Mouse (Mus musculus) forebrain, embryonic 15.5 days (tissue): ENCODE measurements around the gene Hmg20b. TPM values are rescaled to one million over a fixed set of nuclear protein-coding genes. Genes with fewer than 3 reads are reported as not detected.
A peak's percentile ranks its signal among the peaks of the same experiment; 100 is the strongest.

ENCODE experiments used
- ATAC-seq: fragments of 200-750 bp; cut with Nextera tagmentation; replicated peaks from 2 replicates; pipeline ENCODE4 v1.8.0; 2017; ENCODE audit warnings: mild to moderate bottlenecking, moderate TSS enrichment, moderate library complexity
- H3K27ac ChIP-seq: fragments of 300-500 bp; sonication (generic); replicated peaks from 2 replicates; pipeline ENCODE4 v1.5.1; 2015; ENCODE audit warnings: mild to moderate bottlenecking, inconsistent platforms
- H3K27me3 ChIP-seq: fragments of 300-500 bp; sonication (generic); 2 replicates; pipeline ENCODE4 v1.6.1; 2015; ENCODE audit warnings: inconsistent platforms
- H3K36me3 ChIP-seq: fragments of 300-500 bp; sonication (generic); 2 replicates; pipeline ENCODE4 v1.6.1; 2015; ENCODE audit warnings: mild to moderate bottlenecking, inconsistent platforms
- H3K4me1 ChIP-seq: fragments of 300-500 bp; sonication (generic); 2 replicates; pipeline ENCODE4 v1.6.1; 2015; ENCODE audit warnings: inconsistent platforms
- H3K4me2 ChIP-seq: fragments of 300-500 bp; sonication (generic); replicated peaks from 2 replicates; pipeline ENCODE4 v1.6.1; 2015; ENCODE audit warnings: mild to moderate bottlenecking, inconsistent platforms
- H3K4me3 ChIP-seq: fragments of 300-500 bp; sonication (generic); 2 replicates; pipeline ENCODE4 v1.5.1; 2015; ENCODE audit warnings: mild to moderate bottlenecking, inconsistent platforms
- H3K9ac ChIP-seq: fragments of 300-500 bp; sonication (generic); replicated peaks from 2 replicates; pipeline ENCODE4 v1.6.1; 2015; ENCODE audit warnings: mild to moderate bottlenecking, inconsistent platforms
- H3K9me3 ChIP-seq: fragments of 300-500 bp; sonication (generic); 2 replicates; pipeline ENCODE4 v1.6.1; 2016; ENCODE audit warnings: inconsistent platforms
- WGBS: fragments of 180-500 bp; shearing (Covaris S2); methylation state at CpG from one replicate; pipeline ENCODE4 v1.1.7; 2015; ENCODE audit warnings: mixed read lengths; 5-methylcytosine and 5-hydroxymethylcytosine counted together
- polyA plus RNA-seq: library from polyadenylated mRNA; unstranded; fragments of >200 nt; fragmentation: Nextera tagmentation; extraction: Ambion mirVana; gene quantifications from 2 replicates; pipeline ENCODE4 v1.2.1, GENCODE M21; 2015

Hmg20b gene
- polyA plus RNA-seq, 1 experiment from 2014 or later = 43.3 TPM

DNA sequence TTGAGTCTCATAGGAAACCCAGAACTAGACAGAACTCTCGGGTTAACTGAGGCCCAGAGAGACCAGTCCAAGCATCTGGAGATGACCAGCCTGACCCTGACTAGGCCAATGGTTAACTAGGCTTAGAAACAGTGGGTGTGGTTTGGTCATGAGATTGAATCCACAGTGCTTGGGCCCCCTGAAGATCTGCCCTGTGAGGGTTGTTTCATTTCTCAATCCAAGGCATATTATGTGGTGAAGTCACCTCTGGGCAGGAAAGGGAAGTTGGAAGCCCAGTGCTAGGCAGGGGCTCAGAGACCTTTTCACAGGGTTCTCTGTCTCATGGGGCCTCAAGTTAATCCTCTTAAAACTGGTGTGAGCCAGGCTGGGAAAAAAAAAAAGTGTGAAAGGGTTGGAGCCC lies 8.6 kb upstream of the Hmg20b start:
- Histone ChIP-seq H3K4me2 (no peak overlapping the region), H3K4me3 (no peak overlapping the region; the same call in 1 of the 2 replicates), H3K36me3 (no peaks in the 10 kb centered on the region), H3K9ac (peak overlapping the region; percentile 76; the same call in 1 of the 2 replicates), H3K9me3 (no peaks in the 10 kb centered on the region), H3K27ac (no peak overlapping the region), H3K4me1 (peaks cover 24% of the 10 kb centered on the region), H3K27me3 (peaks cover 9% of the 10 kb centered on the region)
- 66% methylated on average over 1 of the region's 1 CpGs for WGBS
- ATAC-seq = no peak

DNA sequence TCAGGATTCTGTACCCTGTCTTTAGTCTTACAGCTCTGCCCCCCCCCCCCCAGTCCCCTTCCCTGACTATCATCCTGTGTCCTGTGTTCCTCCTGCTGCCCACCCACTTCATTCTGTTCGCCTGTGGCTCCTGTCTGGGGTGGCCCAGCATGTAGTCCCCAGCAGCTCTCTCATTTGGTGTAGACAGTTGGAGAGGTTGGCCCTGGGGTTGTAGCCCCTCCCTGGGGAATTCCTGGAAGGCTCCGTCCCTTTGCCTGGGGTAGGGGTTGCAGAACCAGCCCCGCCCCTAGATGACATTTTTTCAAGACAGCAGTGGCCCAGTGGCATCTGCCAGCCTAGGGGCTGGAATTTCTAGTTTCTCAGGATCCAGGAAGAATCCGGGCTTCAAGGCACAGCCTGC lies 7.9 kb upstream of the Hmg20b start:
- H3K4me1 ChIP-seq = peaks cover 19% of the 10 kb centered on the region
- no peak overlapping the region for H3K27ac ChIP-seq
- H3K4me2 ChIP-seq = peak overlapping the region; percentile 96
- no peaks in the 10 kb centered on the region for H3K36me3 ChIP-seq
- 46% methylated on average over 4 of the region's 4 CpGs for WGBS
- H3K4me3 ChIP-seq = peak overlapping the region; percentile 79
- H3K9ac ChIP-seq = peak overlapping the region; percentile 76
- H3K9me3 ChIP-seq = no peaks in the 10 kb centered on the region
- peaks cover 2% of the 10 kb centered on the region for H3K27me3 ChIP-seq
- ATAC-seq = no peak

DNA sequence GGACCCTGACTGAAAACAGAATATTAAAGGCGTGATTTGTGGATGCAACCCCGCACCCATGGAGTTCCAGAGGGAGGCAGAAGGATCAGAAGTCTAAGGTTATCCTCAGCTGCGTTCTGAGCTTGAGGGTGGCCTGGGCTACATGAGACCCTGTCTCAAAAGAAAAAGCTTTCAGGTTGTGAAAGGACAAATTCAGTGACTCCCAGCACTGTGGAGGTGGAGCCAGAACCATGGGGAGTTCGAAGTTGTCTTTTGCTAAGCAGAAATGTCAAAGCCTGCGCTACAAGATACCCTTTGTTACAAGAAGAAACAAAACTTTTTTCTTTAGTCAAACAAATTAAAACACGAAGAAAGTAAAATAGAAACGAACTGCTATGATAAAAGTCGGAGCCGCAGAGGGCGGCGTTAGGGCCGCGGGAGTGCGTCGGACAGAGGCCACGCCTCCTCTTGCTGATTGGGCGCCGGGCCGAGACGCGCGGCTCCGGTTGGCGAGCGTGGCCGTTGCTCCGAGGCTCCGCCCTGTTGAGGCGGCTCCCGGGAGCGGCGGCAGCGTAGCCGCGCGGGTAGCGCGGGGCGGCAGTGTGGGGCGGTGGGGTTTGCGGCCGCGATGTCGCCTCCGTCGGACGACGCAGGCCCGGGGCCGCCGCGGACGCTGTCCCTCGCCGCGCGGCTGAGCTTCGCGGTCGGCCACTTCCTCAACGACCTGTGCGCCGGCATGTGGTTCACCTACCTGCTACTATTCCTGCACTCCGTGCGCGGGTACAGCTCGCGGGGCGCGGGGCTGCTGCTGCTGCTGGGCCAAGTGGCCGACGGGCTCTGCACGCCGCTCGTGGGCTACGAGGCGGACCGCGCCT lies 6.9 kb upstream of the Hmg20b start, which contains the start of gene Mfsd12:
Gene Mfsd12 (plus strand): TSS at position 501 of the 854 bp plus-strand sequence.
- H3K27ac ChIP-seq = no peak within 1 kb of the TSS
- peaks cover 19% of the 10 kb centered on the region for H3K4me1 ChIP-seq
- 2% methylated on average over 79 of the region's 79 CpGs for WGBS

DNA sequence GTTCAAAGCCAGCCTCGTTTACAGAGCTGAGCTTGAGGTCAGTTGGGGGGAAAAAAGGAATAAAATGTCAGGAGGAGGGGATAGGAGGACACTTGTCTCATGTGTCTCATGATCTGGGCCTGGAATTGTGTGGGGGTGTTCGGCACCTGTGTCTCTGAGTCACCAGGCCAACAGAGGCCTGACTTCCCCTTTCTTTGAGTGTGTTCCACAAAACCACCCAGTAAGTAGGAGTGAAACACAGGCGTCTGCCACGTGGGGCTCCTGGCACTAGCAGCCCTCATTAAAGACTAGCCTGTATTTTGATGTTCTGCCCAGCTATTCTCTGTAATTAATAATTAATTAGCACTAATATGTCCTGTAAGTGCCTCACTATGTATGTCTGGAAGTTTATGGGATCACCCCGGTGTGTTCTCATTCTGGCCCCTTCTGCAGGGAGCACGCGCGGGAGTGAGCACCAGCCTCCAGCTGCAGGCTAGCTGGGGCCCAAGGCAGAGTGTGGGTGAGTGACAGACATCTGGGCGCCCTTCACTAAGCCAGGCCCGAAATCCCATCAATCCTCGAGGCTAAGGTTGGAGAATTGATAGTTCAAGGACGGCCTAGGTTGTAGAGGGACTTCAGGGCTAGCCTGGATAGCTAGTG lies 6.2 kb upstream of the Hmg20b start:
- no peak for ATAC-seq
- Histone ChIP-seq H3K4me3 (peak overlapping the region; percentile 79; the same call in 1 of the 2 replicates), H3K4me1 (peaks cover 19% of the 10 kb centered on the region), H3K9me3 (no peaks in the 10 kb centered on the region), H3K4me2 (peak overlapping the region; percentile 96), H3K27ac (no peak overlapping the region), H3K9ac (0 out of 2 replicates have a peak overlapping the region, but pooled peaks have one; percentile 3), H3K27me3 (no peaks in the 10 kb centered on the region), H3K36me3 (no peaks in the 10 kb centered on the region)
- 44% methylated on average over 12 of the region's 12 CpGs for WGBS

More for the DNA sequence above, 6.9 kb upstream of the Hmg20b start, which contains the start of gene Mfsd12:
- Histone ChIP-seq H3K9me3 (no peaks in the 10 kb centered on the region), H3K9ac (peak within 1 kb of the TSS; percentile 76), H3K36me3 (no peaks in the 10 kb centered on the region), H3K27me3 (no peaks in the 10 kb centered on the region), H3K4me3 (peak within 1 kb of the TSS; percentile 79), H3K4me2 (peak within 1 kb of the TSS; percentile 96)
- ATAC-seq = peak; percentile 95

DNA sequence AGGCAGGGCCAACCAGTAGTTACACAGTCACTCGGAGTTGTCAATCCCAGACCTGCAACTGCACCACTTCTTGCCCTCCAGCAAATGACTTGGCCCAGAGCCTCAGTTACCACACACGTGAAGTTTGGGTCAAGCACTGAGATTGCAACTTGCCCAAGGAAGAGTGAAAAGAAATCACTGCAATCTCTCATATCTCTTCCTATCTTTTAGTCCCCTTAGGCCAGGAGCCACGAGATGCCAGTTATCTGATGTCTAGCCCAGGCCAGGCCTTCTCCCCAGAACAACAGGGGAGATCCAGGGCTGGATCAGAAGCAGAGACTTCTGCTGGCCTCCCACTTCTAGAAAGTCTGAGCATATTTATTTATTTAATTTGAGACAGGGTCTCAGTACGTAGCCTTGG lies 5.3 kb upstream of the Hmg20b start:
- no peaks in the 10 kb centered on the region for H3K9me3 ChIP-seq
- H3K9ac ChIP-seq = no peak overlapping the region
- no peaks in the 10 kb centered on the region for H3K36me3 ChIP-seq
- no peaks in the 10 kb centered on the region for H3K27me3 ChIP-seq
- WGBS = 87% methylated on average over 4 of the region's 4 CpGs
- no peak overlapping the region for H3K4me2 ChIP-seq
- H3K4me3 ChIP-seq = no peak overlapping the region
- no peak for ATAC-seq
- H3K27ac ChIP-seq = no peak overlapping the region
- peaks cover 19% of the 10 kb centered on the region for H3K4me1 ChIP-seq

DNA sequence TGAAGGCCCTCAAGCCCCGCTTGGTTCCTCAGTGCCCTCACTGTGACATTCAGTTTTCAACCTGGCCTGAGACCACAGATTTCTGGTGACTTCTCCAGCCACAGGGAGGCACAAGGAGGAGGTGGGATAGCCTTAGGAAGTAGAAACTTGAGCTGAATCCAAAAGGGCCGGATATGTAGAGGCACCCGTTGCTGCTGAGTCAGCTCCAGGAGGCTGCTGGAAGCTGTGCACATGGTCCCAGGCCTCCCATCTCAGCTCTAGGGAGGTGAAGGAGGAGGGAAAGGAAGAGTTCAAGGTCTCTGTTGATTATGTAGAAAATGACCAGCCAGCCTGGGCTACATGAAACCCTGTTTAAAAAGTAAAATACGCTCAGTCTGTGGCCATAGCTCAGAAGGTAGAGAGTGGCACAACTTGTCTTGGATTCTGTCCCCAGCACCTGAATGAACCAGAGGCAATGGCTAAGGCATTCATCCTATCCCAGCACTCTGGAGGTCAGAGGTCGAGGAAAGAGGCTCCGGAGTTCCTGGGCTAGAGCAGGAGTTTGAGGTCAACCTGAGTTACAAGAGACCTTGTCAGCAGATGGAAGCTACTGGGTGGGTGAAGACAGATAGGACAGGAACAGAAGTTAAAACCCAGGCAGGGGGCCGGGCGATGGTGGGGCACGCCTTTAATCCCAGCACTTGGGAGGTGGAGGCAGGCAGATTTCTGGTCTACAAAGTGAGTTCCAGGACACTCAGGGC lies 4.6 kb upstream of the Hmg20b start:
- H3K36me3 ChIP-seq = no peaks in the 10 kb centered on the region
- H3K27ac ChIP-seq = no peak overlapping the region
- H3K9ac ChIP-seq = no peak overlapping the region
- no peaks in the 10 kb centered on the region for H3K27me3 ChIP-seq
- 67% methylated on average over 9 of the region's 9 CpGs for WGBS
- peaks cover 22% of the 10 kb centered on the region for H3K4me1 ChIP-seq
- H3K4me3 ChIP-seq = no peak overlapping the region
- H3K4me2 ChIP-seq = no peak overlapping the region
- no peak for ATAC-seq
- no peaks in the 10 kb centered on the region for H3K9me3 ChIP-seq

DNA sequence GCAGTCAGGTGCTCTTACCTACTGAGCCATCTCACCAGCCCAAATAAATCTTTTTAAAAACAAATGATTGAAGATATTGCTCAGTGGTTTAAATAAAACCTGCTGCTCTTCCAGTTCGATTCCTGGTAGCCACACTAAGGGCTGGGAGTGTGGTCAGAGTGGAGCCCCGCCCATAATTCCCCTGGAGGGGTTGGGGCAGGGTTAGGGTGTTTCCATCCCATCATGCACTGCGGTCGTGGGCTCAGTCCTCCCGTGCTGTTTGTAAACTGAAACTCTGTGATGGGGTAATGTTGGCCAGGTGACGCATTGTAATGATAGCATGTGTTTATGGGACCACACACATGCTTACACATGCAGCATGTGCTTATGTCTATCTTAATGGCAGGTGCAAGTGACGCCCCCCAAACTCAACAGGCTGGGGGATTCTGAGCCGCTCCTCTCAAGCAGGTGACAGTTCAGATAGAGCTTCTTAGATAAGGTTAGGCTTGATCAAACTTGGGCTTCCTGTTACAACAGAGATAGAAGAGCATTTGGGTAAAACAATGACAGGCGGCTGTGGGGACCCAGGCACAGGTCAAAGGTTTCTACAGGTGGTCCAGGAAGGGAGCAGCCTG lies 1.5 kb upstream of the Hmg20b start:
- Histone ChIP-seq H3K4me2 (no peak overlapping the region), H3K4me1 (peaks cover 18% of the 10 kb centered on the region), H3K36me3 (no peaks in the 10 kb centered on the region), H3K27me3 (no peaks in the 10 kb centered on the region), H3K4me3 (no peak overlapping the region), H3K9me3 (no peaks in the 10 kb centered on the region), H3K27ac (no peak overlapping the region), H3K9ac (no peak overlapping the region)
- 32% methylated on average over 9 of the region's 9 CpGs for WGBS
- no peak for ATAC-seq

DNA sequence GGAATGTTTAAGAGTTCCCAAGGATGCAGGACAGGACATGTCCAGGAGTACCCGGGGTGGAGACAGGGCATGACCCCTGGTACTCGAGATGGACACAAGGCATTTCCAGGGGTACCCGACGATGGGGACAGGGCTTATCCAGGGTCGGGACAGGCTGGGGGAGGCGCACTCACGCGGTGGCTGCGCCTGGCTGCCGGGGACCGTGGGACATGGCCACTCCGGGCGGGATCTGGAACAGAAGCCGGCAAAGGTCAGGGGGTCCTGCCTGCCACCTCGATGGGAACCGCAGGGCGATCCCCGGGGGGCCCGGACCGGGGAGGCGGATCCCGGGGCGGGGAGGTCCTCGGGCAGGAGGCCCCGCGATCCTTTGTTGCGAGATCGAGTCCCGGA lies 324 bp downstream of the Hmg20b start:
- Histone ChIP-seq H3K36me3 (no peaks in the 10 kb centered on the region), H3K4me2 (peak overlapping the region; percentile 85), H3K27me3 (peaks cover 11% of the 10 kb centered on the region; the same call in 1 of the 2 replicates), H3K9ac (peak overlapping the region; percentile 63), H3K4me1 (peaks cover 21% of the 10 kb centered on the region), H3K9me3 (no peaks in the 10 kb centered on the region), H3K27ac (no peak overlapping the region), H3K4me3 (peak overlapping the region; percentile 74)
- peak; percentile 20 for ATAC-seq
- 1% methylated on average over 27 of the region's 29 CpGs for WGBS

DNA sequence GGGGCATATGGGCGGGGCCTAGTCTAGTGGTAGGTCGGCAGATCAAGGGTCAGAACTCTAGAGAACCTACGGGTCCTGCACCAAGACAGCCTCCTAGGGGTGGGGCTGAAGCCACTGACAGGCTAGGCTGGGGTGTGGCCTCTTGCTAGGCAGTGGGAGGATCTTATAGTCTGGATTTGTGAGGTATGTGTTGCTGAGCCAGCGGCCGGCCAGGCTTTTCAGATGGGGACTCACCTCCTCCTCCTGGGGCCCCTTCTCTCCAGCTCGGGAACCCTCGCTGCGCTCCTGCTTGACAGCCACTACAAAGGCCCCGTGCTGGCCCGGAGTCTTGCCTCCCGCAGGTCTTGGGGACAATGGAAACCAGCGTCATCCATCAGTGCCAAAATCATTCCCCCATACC lies 1.1 kb downstream of the Hmg20b start:
- H3K27me3 ChIP-seq = peaks cover 19% of the 10 kb centered on the region; the same call in 1 of the 2 replicates
- H3K9ac ChIP-seq = peak overlapping the region; percentile 63; the same call in 1 of the 2 replicates
- WGBS = 7% methylated on average over 12 of the region's 12 CpGs
- H3K27ac ChIP-seq = no peak overlapping the region
- no peaks in the 10 kb centered on the region for H3K9me3 ChIP-seq
- peaks cover 21% of the 10 kb centered on the region for H3K4me1 ChIP-seq
- no peak for ATAC-seq
- peak overlapping the region; percentile 74 for H3K4me3 ChIP-seq
- H3K4me2 ChIP-seq = peak overlapping the region; percentile 85
- no peaks in the 10 kb centered on the region for H3K36me3 ChIP-seq

DNA sequence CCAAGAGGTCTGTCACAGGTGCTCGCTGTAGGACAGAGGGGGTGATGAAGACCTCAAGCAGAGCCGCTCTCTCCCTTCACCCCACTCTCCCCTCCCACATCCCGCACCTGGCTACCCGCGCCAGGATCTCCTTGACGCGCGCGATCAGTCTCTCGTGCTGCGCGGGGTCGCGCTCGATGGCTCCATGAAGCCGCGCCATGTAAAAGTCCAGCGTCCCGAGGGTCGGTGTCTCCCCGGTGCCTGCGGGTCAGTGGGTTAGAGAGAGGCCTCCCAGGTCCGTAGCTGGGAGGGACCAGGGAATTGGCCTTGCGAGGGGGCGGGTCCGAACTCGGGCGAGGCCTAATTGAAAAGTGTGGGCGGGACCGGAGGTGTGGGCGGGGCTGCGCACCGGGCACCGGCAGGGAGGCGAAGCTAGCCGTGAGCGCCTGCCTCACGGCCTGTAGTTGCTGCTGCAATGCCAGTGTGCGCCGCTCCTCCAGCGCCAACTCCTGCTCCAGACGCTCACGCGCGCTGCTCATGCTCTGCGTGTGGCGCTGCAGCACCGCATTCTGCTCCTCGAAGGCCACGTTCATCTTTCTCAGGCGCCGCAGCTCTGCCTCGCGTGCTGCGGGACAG lies 3.7 kb downstream of the Hmg20b start:
- no peaks in the 10 kb centered on the region for H3K9me3 ChIP-seq
- peaks cover 44% of the 10 kb centered on the region for H3K27me3 ChIP-seq
- H3K36me3 ChIP-seq = no peaks in the 10 kb centered on the region
- peak overlapping the region; percentile 29; the same call in 1 of the 2 replicates for H3K9ac ChIP-seq
- peaks cover 29% of the 10 kb centered on the region for H3K4me1 ChIP-seq
- WGBS = 5% methylated on average over 55 of the region's 55 CpGs
- H3K4me2 ChIP-seq = peak overlapping the region; percentile 49
- no peak overlapping the region for H3K27ac ChIP-seq
- ATAC-seq = no peak
- H3K4me3 ChIP-seq = peak overlapping the region; percentile 33

DNA sequence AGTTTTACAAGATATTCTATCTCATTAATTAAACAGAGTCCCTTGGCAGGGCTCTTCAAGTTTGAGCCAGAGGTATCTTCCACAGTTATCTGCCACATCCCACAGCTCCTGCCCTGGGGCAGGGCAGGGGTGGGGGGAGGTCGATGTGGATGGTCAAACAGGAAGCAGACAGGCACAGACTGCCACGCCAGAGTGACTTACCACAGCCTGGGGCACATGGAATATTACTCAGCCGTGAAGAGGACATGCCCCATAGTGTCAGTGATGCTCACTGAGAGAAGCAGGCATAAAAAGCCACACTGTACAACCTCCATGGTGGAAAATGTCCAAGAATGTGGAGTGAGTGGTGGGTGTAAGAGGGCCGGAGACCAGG lies 5.1 kb downstream of the Hmg20b start:
- Histone ChIP-seq H3K27ac (no peak overlapping the region), H3K9ac (no peak overlapping the region), H3K9me3 (no peaks in the 10 kb centered on the region), H3K4me3 (no peak overlapping the region), H3K4me1 (peaks cover 29% of the 10 kb centered on the region), H3K4me2 (no peak overlapping the region), H3K36me3 (no peaks in the 10 kb centered on the region), H3K27me3 (peaks cover 56% of the 10 kb centered on the region)
- WGBS = 85% methylated on average over 4 of the region's 4 CpGs
- no peak for ATAC-seq
